Mouse (Mus musculus) G1E (cell line): Measurements from ENCODE around the gene Sec14l4.

Source experiments
- CTCF ChIP-seq: IDR thresholded peaks from 2 replicates; pipeline ENCODE4 v1.5.1; 2012; ENCODE audit warnings: low read depth, low read length, inconsistent platforms, mixed read lengths
- GATA1 ChIP-seq: IDR thresholded peaks from 2 replicates; pipeline ENCODE4 v1.6.1; 2012; ENCODE audit warnings: borderline replicate concordance, low read length, inconsistent platforms, mixed read lengths
- GATA2 ChIP-seq: IDR thresholded peaks from 2 replicates; pipeline ENCODE4 v1.6.1; 2012; ENCODE audit warnings: low read depth, low read length, inconsistent platforms, borderline replicate concordance
- POLR2AphosphoS5 ChIP-seq: IDR thresholded peaks from 2 replicates; pipeline ENCODE4 v1.6.1; 2012; ENCODE audit warnings: low read depth, low read length, inconsistent platforms; ENCODE audit not compliant: insufficient replicate concordance
- TAL1 ChIP-seq: conservative IDR thresholded peaks from 2 replicates; pipeline ENCODE4 v1.6.1; 2012; ENCODE audit warnings: low read depth, low read length, inconsistent platforms, mixed read lengths

DNA sequence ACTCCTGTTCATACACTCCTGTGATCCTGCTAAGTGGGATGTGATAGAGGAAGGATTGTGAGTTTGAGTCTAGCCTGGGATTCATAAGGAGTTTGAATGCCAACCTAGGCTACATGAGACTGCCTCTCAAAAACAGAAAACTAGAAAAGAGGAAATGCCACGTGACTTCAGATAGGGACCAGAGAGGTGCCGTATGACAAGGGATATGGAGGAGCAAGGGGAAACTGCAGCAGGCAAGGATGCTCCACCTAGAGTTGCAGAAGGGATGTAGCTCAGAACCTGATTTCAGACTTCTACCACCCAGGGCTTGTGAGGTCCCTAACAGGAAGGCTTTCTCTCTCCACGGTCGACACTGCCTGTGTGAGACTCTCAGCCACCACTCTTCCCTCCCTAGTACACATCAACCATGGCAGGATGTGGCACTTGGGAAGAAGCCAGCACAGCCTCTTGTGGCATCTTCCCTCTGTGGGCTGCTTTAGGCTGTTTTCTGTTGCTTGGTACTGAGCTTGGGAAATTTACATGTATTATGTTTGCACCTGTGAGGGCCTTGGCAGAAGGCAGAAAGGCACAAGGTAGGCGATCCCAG is 25.9 kb upstream of the Sec14l4 start:
- TF ChIP-seq CTCF (no peak), TAL1 (no peak), GATA1 (no peak), POLR2AphosphoS5 (no peak), GATA2 (no peak)
